Mouse (Mus musculus): ENCODE results near the gene Sept5. TPM values are rescaled to one million over a fixed set of nuclear protein-coding genes. Genes with fewer than 3 reads are reported as not detected.
A peak's percentile ranks its signal among the peaks of the same experiment; 100 is the strongest.

The Sept5 gene
- 10 to 100 TPM; 12.6 to 12.9 TPM for total RNA-seq (2021)
- 8.0 and 9.1 TPM in 2 replicates for polyA plus RNA-seq (2012; rRNA removed)
- long read RNA-seq, result 0 reads

DNA sequence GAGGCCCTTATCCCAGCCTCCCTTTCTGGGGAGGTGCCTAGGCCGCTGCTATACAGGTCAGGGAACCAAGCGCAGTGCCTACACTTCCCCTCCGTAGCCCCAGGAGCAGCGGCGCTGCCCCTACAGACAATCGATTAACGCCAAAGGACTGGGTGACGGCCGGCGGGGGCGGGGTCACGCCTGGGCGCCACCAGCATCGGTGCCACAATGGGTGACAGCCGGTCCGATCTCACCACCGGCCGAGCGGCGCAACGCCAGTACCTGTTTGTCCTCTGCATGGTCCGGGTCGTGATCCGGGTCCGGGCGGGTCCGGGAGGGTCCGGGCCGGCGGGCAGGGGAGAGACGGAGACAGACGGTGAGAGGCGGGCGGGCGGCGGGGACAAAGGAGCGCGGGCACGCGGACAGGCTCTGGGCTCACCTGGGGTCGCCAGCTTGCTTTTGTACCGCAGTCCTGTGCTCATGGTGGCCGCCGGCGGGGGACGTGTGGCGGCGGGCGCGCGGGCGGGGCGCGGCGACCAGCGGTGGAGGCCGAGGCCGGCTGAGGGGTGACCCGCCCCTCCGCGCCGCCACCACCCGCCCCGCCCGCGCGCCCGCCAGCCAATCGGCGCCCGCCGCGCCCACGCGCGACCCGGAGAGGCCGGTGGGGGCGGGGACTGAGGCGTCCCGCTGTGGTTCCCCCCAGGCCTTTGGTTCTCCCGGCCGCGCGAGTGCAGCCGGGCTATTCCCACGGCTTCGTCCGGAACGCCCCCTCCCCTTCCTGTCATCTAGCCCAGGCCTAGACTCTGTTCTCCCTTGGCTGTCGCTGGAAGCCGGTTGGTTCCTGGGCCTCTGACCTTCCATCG, at the start of gene Sept5:
Gene Sept5, minus strand, starts transcription at position 565 of the 842 bp plus-strand sequence.
- peak; percentile 88 for DNase-seq

DNA sequence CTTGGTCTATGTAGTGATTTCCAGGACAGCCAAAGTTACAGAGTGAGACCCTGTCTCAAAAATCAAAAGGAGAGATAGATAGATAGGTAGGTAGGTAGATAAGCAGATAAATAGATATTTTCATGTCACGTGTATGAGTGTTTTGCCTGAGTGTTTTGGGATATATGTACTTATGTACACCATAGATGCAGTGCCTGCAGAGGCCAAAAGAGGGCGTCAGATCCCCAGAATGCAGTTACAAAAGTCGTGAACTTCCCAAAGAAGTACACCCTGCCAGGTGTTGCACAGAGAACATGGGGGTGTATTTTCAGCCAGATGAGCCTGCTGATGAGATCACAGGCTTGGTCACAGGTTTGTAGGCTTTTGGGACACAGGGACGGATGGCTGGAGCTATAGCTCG, 49.4 kb upstream of the Sept5 start:
- no peak for DNase-seq

DNA sequence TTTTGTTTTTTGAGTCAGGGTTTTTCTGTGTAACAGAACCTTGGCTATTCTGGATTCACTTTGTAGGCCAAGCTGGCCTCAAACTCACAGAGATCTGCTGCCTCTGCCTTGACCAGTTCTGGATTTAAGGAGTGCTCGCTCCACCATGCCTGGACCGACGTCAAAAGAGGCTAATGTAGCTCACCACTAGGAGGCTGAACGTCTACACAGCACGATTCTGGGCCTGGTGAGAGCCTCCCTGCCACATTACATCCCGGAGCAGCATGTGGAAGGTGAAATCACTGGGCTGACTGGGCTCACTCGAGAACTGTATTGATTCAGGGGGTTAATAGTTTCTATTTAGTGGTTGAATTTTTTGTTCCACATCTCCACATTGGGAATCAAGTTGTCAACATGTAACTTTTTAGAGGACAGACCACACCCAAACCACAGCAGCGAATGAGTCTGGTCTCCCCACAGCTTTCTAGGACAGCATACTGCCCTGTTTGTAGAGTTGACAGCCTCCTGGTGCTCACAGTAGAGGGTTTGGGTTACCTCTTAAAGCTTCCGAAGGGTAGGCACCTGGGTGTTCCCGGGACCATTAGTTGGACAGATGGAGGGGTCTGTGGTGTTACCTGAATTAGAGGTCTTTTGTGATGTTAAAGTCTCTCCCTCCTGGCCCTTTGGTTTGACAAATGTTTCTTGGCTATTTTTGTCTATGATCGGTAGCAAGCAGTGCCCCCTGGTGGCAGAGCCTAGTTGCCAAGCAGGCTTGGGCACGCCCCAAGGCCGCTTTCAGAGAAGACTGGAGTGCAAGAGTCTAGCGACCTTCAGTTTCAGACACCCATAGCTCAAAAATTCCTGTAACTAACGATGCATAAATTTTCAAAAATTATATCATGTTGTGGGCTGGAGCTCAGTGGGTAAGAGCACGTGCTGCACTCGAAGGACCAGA, 48.3 kb upstream of the Sept5 start:
- peak; percentile 82 for DNase-seq

DNA sequence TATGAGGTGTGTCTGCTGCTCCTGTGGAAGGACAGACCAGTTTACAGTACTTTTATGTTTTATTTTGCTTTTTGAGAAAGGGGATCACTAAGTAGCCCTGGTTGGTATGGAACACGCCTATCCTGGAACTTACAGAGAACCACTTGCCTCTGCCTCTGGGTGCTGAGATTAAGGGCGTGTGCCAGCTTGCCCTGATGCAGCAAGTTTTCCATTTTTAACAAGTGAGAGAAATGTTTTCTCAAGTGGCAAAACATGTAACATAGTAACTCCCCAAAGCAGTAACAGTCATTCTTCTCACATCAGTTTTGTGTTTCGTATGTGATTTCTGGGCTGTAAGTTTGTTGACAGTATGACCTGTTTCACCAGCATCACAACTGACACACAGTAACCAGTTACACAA, 43.3 kb upstream of the Sept5 start:
- no peak for DNase-seq

DNA sequence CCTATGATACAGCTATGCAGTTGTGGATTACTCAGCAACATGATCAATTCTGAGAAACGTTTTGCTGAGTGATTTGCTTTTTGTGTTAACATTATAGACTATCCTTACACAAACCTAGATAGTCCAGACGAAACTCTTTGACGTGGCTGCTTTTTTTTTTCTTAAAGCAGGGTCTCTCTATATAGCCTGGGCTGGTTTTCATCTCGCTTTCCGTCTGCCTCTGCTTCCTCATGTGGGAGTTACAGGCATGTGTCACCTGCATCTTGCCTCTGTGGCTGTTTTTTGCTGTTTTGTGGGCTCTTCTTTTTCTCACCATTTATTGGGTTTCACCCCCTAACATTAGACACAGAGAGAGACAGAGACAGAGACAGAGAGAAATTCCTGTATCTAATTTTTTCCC, 42.3 kb upstream of the Sept5 start:
- DNase-seq, result no peak

DNA sequence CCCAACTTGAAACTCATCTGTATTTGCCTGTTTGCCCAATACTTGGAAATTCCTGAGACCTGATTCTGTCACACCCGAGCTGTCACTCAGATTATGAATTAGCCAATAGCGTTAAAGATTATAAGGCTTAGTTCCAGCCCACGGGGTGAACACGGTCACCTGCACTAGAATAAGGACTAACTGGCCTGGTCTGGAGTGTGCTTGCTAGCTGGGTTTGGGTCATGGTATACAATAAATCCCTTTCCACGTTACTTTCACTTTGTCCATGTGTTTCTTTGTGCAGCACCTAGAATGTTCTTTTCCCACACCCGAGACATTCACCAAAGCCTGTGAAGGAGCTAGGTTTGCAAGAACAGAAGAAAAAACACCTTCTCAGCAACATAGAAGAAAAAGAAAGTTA, 40.2 kb upstream of the Sept5 start:
- DNase-seq, result no peak

DNA sequence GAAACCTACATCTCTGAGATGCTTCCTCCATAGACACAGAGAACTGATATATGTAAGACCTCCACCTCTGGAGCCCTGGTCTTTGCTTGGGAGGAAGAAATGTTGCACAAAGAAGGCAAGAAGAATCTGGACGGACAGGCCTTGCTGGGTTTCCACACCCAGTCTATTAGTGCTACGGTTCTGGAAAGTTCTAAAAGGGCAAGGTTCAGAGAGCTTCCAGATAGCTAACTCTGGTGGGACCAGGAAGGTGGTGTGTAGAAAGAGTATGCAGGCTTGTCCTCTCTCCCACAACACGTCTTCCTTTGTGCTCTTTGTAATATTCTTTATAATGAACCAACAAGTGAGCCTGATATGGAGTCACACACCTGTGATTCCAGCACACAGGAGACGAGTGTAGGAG, 28.8 kb upstream of the Sept5 start:
- no peak for DNase-seq

DNA sequence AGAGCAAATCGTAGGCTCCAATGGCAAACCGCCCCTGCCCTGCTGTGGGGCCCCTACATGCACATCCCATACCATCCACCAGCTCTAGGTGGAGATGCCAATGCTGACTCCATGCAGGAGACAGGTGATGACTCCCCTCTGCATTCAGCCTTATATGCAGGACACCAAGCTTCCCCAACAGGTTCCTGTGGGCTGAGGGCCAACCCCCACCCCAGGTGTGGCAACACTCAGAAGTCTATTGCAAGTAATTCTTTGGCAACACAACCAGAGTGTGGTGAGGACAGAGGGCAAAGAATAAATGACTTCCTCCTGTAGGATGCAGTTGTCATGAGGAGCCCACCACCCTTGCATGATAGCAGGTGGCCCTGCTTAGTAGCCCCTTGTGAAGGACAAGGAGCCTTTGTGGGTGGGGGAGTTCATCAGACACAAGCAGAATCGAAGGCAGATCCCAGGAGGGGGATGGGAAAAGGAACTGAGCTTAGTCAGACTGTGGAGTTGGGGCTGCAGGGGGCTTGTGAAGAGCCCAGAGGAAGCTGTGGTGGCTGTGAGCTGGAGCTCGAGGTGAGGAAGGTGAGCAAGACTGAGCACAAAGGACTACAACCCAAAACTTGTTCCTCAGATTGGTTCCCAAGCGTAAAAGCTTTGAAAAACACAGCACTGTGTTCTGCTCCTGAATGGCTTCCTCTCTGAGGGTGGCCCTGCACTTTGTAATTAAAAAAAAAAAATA, 25.8 kb upstream of the Sept5 start:
- DNase-seq, result no peak

DNA sequence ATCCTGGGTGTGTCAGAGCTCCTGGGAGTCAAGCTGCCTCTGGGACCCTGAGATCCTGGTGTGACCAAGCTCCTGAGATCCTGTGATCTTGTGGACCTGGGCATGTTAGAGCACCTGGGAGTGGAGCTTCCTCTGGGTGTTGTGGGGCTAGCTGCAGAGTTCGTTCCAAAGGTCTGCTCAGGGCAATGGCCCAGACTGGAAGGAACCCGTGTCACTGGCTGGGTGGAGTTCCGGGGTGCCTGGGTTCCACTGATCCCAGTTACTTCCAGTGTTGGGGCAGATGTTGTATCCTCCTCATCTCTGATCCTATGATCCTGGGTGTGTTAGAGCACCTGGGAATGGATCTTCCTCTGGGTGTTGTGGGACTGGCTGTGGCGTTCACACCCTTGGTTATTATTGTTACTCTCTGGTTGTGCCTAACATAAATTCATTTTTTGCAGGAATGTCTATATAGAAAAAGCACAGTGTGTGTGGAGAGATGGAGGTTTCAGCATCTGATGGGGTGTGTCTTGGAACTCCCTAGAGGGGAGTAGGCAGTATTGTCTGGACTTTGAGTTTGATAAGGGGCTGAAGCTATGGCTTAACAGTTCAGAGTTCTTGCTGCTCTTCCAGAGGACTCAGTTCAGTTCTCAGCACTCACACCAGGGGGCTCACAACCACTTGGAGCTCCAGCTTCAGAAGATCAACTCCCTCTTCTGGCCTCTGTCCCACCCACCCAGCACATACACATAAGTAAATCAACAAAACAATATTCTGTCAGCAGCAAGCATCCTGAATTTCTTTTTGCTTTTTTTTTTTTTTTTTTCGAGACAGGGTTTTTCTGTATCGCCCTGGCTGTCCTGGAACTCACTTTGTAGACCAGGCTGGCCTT, 23.8 kb upstream of the Sept5 start:
- DNase-seq, result no peak

DNA sequence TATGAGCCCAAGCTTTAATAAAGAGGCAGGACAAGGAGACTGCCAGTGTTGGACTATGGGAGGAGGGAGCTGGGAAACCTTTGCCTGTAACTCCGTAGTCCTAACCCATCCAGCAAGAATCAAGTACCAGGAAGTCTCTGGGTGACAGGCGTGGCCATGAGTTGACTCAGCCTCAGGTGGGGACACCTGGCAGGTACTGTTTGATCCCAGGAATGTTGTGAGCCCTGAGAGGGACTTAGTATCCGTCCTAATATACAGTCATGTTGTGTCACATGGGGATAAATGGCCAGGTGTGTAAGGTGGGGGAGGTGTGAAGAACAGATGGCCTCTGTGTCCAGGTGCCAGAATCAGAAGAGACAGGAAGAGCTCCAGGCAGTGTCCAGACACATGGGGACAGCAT, 19.4 kb upstream of the Sept5 start:
- DNase-seq, result no peak

DNA sequence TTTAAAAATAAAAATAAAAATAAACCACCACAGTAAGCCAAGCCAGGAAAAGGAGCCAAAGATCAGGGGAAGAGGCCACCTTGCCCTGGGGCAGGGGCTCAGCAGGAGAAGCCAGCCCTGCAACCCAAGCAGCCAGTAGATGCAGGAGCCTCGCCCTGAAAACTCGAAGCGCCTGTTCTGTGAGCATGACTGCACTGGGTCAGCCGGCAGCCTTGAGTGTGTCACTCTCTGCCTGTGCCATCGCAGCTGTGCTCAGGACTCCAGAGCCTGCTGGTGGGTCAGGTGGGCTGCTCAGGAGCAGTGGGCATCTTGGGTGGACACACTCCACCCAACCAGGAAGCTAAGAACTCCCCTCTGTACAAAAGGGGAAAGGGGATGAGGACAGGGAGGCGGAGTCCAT, 15.6 kb upstream of the Sept5 start:
- no peak for DNase-seq

DNA sequence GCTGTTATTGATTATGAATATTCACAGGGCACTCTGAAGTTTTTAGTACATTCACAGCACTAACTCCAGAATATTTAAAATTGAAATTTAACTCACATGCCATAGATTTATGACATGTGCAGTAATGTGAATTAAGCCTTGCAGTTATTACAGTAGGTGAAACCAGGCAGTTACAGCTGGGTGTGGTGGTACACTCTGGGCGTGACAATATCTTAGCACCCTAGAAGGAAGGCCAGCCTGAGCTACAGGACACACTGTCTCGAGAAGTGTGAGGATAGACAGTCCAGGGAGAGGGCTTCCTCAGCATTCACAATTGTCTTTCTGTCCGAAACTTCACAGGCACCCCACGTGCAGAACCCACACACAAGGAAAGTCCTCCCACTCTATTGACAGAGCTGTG, 14.7 kb upstream of the Sept5 start:
- DNase-seq, result no peak

DNA sequence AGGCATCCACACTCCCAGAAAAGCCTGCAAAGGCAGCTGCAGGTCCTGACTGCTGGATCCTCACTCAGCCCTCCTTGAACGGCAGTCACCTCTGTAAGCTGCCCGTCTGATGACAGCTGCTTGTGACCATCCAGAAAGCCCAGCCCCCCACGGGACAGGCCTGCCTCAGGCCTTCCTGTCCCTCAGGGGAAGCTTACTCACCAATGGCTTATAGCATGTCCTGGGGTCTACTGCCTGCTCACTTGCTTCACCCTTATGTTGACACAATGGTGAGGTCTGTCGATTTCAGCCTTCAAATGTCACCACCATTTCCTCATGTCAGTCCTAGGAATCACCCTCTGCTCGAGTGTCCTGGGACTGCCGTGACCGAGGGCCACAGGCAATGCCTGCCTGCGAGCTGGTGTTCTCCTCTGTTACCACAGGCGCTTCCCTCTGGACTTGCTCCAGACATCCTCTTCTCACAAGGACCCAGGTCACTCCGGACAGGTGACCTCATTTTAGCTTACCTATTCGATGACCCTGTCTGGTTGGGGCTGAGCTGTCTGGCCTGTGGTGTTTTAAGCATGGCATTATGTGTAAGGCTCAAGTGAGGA, 13.7 kb upstream of the Sept5 start:
- no peak for DNase-seq

DNA sequence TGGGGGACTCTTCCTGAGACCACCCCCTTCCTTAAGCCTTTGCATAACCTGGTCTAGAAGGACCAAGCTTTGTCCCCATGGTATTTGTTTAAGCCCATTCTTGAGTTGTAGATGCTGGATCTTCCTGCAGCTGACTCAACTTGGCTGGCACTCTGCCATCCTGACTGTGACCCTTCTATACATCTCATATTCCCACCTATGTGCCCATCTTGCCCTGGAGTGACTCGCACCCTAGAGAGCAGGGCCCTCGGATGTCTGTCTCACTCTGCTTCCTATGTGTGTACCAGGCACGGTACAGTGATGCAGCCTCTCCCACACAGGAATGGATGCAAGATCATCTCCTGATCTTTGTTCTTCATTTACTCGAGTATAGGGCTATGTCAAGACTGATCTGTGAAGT, 13.1 kb upstream of the Sept5 start:
- DNase-seq, result no peak

DNA sequence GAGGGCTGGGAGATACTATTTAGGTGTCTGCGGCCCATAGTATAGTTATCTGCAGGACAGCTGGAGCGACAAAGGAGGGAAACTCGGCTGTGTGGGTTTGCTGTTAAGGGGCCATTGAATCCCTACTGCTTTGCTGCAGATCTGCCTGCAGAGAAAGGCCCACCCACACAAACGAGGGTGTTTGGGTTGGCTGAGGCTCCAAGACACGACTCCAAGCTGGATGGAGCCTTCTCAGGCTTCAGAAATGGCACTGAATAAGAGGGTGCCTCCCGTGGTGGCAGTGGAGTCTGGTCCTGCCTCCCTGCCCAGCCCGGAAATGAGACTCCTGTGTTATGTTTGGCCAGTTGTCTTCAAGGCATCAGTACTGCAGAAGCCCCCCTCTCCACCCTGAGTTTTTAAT, 12.5 kb upstream of the Sept5 start:
- DNase-seq, result no peak

DNA sequence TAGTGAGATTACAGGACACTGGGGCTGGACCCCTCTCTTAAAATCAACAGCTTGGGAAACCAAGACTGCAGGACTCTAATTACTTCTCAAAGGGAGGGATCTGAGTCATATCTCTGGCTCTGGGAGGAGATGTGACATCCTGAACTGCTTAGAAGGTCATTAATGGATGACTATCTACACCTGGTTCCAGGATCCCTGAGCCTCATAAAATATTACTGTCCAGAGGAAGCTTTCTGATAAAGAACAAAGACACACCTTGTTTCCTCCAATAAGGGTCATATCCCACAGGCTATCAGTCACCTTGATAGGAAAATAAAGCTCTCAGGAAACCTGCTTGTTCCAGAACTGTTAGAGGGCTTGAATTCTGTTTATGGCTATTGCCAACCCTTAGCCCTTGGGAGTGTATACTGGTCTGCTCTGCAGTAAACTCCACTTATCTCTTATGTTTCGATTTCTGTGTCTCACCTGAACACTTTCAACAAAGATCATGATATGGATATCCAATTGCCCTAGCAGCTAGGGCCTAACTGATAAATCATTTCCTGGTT, 9.7 kb upstream of the Sept5 start:
- no peak for DNase-seq

DNA sequence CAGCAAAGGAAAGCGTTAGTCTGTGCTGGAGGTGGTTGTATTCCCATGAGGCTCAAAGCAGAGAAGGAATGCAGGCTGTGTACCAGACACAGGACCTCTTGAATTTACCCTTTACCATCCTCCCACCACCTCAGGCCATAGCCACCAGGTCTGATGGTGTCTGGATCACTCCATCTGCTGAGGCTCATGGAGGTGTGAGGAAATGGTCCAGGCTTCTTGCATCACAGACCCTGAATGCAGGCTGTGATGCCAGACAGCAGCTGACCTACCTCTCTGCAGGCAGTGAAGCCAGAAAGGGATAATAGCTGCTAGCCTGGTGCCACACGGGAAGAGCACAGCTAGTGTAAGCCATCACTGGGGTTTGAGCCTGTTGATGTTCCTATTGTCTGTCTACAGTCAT, 8.6 kb upstream of the Sept5 start:
- DNase-seq, result no peak

DNA sequence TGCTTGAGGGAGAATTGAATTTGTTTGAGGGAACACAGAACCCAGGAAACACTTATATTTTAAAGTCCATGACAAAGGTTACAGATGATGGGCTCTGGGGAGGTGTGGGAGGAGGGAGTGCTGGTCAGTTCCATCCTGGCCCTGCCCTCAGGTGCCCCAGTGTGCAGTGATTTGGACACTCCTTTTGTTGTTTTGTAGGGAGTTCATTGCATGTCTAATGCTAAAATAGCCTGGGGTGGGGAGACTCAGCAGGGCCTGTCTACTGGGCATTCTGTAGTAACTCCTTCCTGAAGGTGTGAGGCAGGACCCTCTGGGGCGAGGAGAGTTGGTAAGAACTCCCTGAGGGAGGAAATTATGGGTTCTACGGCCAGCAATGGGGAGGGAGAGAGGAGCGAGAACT, 7.0 kb upstream of the Sept5 start:
- no peak for DNase-seq

DNA sequence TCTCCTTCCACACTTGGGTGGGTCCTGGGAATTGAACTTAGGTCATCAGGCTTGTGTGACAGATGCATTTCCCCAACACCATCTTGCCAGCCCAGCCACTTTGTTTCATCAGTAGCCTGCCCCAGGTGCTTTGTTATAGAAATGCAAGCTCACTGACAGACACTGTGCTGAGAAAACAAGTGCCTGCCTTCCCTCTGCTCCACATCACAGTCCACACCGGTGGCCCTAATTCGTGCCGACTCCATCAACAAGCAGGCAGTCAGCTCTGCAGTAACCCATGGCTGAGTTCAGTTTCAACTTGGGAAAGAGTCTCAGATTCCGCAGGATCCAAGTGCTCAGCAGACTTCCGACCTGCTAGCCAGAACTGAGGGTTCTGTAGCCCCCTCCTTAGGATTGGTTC, 6.6 kb upstream of the Sept5 start:
- no peak for DNase-seq

DNA sequence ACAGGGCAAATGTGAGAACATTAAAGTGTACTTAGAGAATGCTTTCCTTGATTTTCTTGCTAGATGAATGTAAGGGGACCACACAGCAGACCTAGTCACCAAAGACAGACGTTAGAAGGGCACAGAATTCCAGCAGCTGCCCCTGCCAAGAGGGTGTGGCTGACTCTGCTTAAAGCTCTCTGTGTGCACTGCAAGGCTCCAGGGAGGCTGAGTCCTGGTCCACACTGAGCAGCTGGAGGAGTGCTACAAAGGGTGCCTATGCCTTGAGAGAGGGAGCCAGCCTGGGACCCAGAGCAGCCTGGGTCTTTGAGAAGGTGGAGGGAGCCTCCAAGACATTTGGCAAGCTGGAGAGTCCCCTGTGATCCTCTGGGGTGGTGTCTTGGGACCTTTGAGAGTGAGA, 3.6 kb upstream of the Sept5 start:
- no peak for DNase-seq

DNA sequence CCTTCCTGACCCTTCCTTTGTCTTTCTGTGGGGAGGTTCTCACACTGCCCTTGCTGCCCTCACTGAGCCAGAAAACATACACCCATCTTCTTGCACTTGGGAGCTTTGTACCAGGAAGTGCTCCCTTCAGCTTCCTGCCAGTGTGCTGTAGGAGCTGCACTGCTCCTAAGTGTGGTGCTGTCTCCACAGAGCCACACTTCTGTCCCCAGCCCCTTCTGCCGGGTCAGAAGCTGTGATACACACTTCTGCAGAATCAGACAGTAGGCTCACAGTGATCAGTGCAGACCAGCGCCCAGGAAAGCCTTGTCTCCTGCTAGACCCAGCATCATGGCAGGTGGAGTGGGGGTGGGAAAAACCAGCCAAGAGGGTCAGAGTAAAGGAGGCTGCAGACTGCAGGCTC, 3.1 kb upstream of the Sept5 start:
- DNase-seq, result no peak

All from adrenal gland, adult 2 months (tissue).